Mouse (Mus musculus) thymus, adult 2 months (tissue): Measurements from ENCODE around the gene Mei1.

Experiments
- CTCF ChIP-seq: fragments of 200-500 bp; IDR thresholded peaks from 2 replicates; pipeline ENCODE4 v1.5.1; 2012; ENCODE audit warnings: mild to moderate bottlenecking, control low read depth, low read length, moderate library complexity, borderline replicate concordance; ENCODE audit not compliant: control insufficient read depth, poor library complexity, insufficient read depth; ENCODE audit errors: extremely low read depth
- POLR2A ChIP-seq: fragments of 200-500 bp; IDR thresholded peaks from 2 replicates; pipeline ENCODE4 v1.6.1; 2012; ENCODE audit warnings: mild to moderate bottlenecking, low read length, control low read depth, moderate library complexity; ENCODE audit not compliant: control insufficient read depth, poor library complexity, insufficient read depth; ENCODE audit errors: extremely low read depth

DNA sequence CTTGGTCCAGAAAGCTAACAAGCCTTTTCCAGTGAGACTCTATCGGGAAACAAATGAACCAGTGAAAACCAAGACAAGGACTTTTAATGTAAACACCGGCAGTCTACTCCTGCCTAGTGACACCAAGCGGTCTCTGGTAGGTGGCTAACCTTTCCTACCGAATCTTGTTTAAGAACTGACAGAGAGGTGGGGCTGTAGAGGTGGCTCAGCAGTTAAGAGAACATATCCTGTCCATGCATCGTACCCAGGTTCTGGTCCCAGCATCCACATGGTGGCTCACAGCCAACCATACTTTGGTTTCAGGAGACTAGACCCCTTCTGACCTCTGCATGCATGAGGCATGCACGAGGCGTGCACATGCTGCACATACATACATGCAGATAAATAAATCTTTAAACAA lies 42.5 kb upstream of the Mei1 start:
- TF ChIP-seq CTCF (no peak), POLR2A (no peak)
